Mouse (Mus musculus): ENCODE measurements at regions not wholly inside any gene's neighbourhood (a gene's known extent, or its start where the extent isn't known, plus 50 kb on each side); places are given as distances from the start of the nearest gene placed in this dataset.

GRCm38 (mm10) chr10:43712657-43713056, 134.6 kb downstream of the Cd24a start:
- no peaks in the 10 kb centered on the region for H3K36me3 ChIP-seq (ENCODE audit: insufficient read depth, low read length)
- TF ChIP-seq CTCF (IDR thresholded peaks at IDR 0.05; ENCODE audit: low read depth), result no peak
- no peaks in the 10 kb centered on the region for H3K4me1 ChIP-seq (ENCODE audit: insufficient read depth, low read length)
- no peak for DNase-seq (ENCODE audit: low spot score)
- no peak overlapping the region for H3K4me2 ChIP-seq (ENCODE audit: low read depth, low read length)
- H3K27ac ChIP-seq, result no peak overlapping the region
- H3K9me3 ChIP-seq (ENCODE audit: low read length), result no peaks in the 10 kb centered on the region
- no peak overlapping the region for H3K4me3 ChIP-seq (ENCODE audit: low read length)
- no peak overlapping the region for H3K9ac ChIP-seq (replicated peaks; ENCODE audit: low read length)
- no peaks in the 10 kb centered on the region for H3K27me3 ChIP-seq (ENCODE audit: insufficient read depth, low read length)
- no peak for ATAC-seq

GRCm38 (mm10) chr10:43718768-43719167, 140.7 kb downstream of the Cd24a start:
- Histone ChIP-seq H3K4me1 (ENCODE audit: insufficient read depth, low read length) (peaks cover 8% of the 10 kb centered on the region; the same call in 1 of the 2 replicates), H3K4me2 (ENCODE audit: low read depth, low read length) (no peak overlapping the region), H3K27me3 (ENCODE audit: insufficient read depth, low read length) (no peaks in the 10 kb centered on the region), H3K27ac (no peak overlapping the region), H3K36me3 (ENCODE audit: insufficient read depth, low read length) (no peaks in the 10 kb centered on the region), H3K4me3 (ENCODE audit: low read length) (no peak overlapping the region), H3K9ac (replicated peaks; ENCODE audit: low read length) (no peak overlapping the region), H3K9me3 (ENCODE audit: low read length) (no peaks in the 10 kb centered on the region)
- ATAC-seq, result no peak
- no peak for TF ChIP-seq CTCF (IDR thresholded peaks at IDR 0.05; ENCODE audit: low read depth)
- DNase-seq (ENCODE audit: low spot score), result no peak
- WGBS, result 69% methylated on average over 13 of the region's 13 CpGs

GRCm38 (mm10) chr10:43721356-43721755, 143.3 kb downstream of the Cd24a start:
- ATAC-seq (no peak), DNase-seq (ENCODE audit: low spot score) (no peak)
- no peaks in the 10 kb centered on the region for H3K9me3 ChIP-seq (ENCODE audit: low read length)
- WGBS, result 81% methylated on average over 4 of the region's 4 CpGs
- H3K36me3 ChIP-seq (ENCODE audit: insufficient read depth, low read length), result no peaks in the 10 kb centered on the region
- H3K4me1 ChIP-seq (ENCODE audit: insufficient read depth, low read length), result peaks cover 10% of the 10 kb centered on the region; the same call in 1 of the 2 replicates
- H3K27ac ChIP-seq, result no peak overlapping the region
- H3K9ac ChIP-seq (replicated peaks; ENCODE audit: low read length), result no peak overlapping the region
- H3K4me3 ChIP-seq (ENCODE audit: low read length), result no peak overlapping the region
- no peaks in the 10 kb centered on the region for H3K27me3 ChIP-seq (ENCODE audit: insufficient read depth, low read length)
- TF ChIP-seq CTCF (IDR thresholded peaks at IDR 0.05; ENCODE audit: low read depth), result no peak
- no peak overlapping the region for H3K4me2 ChIP-seq (ENCODE audit: low read depth, low read length)

GRCm38 (mm10) chr10:43722164-43722563, 144.1 kb downstream of the Cd24a start:
- H3K27ac ChIP-seq, result no peak overlapping the region
- DNase-seq (ENCODE audit: low spot score) (no peak), ATAC-seq (no peak)
- H3K4me2 ChIP-seq (ENCODE audit: low read depth, low read length), result no peak overlapping the region; the same call in 1 of the 2 replicates
- WGBS, result 0% methylated on average over 2 of the region's 3 CpGs
- no peaks in the 10 kb centered on the region for H3K27me3 ChIP-seq (ENCODE audit: insufficient read depth, low read length)
- no peaks in the 10 kb centered on the region for H3K36me3 ChIP-seq (ENCODE audit: insufficient read depth, low read length)
- peaks cover 10% of the 10 kb centered on the region; the same call in 1 of the 2 replicates for H3K4me1 ChIP-seq (ENCODE audit: insufficient read depth, low read length)
- no peaks in the 10 kb centered on the region for H3K9me3 ChIP-seq (ENCODE audit: low read length)
- no peak overlapping the region for H3K9ac ChIP-seq (replicated peaks; ENCODE audit: low read length)
- no peak for TF ChIP-seq CTCF (IDR thresholded peaks at IDR 0.05; ENCODE audit: low read depth)
- no peak overlapping the region for H3K4me3 ChIP-seq (ENCODE audit: low read length)

GRCm38 (mm10) chr10:43722711-43723614, 144.9 kb downstream of the Cd24a start:
- peaks cover 10% of the 10 kb centered on the region; the same call in 1 of the 2 replicates for H3K4me1 ChIP-seq (ENCODE audit: insufficient read depth, low read length)
- peak; percentile 50 for DNase-seq (ENCODE audit: low spot score)
- H3K36me3 ChIP-seq (ENCODE audit: insufficient read depth, low read length), result no peaks in the 10 kb centered on the region
- no peaks in the 10 kb centered on the region for H3K27me3 ChIP-seq (ENCODE audit: insufficient read depth, low read length)
- peak overlapping the region; percentile 32 for H3K4me3 ChIP-seq (ENCODE audit: low read length)
- no peak for TF ChIP-seq CTCF (IDR thresholded peaks at IDR 0.05; ENCODE audit: low read depth)
- peak; percentile 70; the same call in 1 of the 2 replicates for ATAC-seq
- no peaks in the 10 kb centered on the region for H3K9me3 ChIP-seq (ENCODE audit: low read length)
- H3K27ac ChIP-seq, result peak overlapping the region; percentile 15; the same call in 1 of the 2 replicates
- H3K4me2 ChIP-seq (ENCODE audit: low read depth, low read length), result peak overlapping the region; percentile 66
- WGBS, result 2% methylated on average over 23 of the region's 23 CpGs
- H3K9ac ChIP-seq (replicated peaks; ENCODE audit: low read length), result peak overlapping the region; percentile 28

- Histone ChIP-seq H3K9me3 (ENCODE audit: low read length) (no peaks in the 10 kb centered on the region), H3K27ac (peak overlapping the region; percentile 3; the same call in 1 of the 2 replicates), H3K27me3 (ENCODE audit: insufficient read depth, low read length) (no peaks in the 10 kb centered on the region), H3K4me3 (ENCODE audit: low read length) (peak overlapping the region; percentile 32), H3K36me3 (ENCODE audit: insufficient read depth, low read length) (no peaks in the 10 kb centered on the region), H3K4me1 (ENCODE audit: insufficient read depth, low read length) (peaks cover 10% of the 10 kb centered on the region; the same call in 1 of the 2 replicates), H3K9ac (replicated peaks; ENCODE audit: low read length) (peak overlapping the region; percentile 28), H3K4me2 (ENCODE audit: low read depth, low read length) (peak overlapping the region; percentile 66)
- DNase-seq (ENCODE audit: low spot score) (no peak), ATAC-seq (no peak)
- 2% methylated on average over 12 of the region's 12 CpGs for WGBS
- no peak for TF ChIP-seq CTCF (IDR thresholded peaks at IDR 0.05; ENCODE audit: low read depth)
Observed at GRCm38 (mm10) chr10:43723615-43723937, 145.5 kb downstream of the Cd24a start.

- H3K9ac ChIP-seq (replicated peaks; ENCODE audit: low read length), result no peak overlapping the region
- no peaks in the 10 kb centered on the region for H3K9me3 ChIP-seq (ENCODE audit: low read length)
- DNase-seq (ENCODE audit: low spot score) (no peak), ATAC-seq (no peak)
- H3K4me3 ChIP-seq (ENCODE audit: low read length), result no peak overlapping the region
- no peak for TF ChIP-seq CTCF (IDR thresholded peaks at IDR 0.05; ENCODE audit: low read depth)
- no peak overlapping the region for H3K4me2 ChIP-seq (ENCODE audit: low read depth, low read length)
- no peaks in the 10 kb centered on the region for H3K27me3 ChIP-seq (ENCODE audit: insufficient read depth, low read length)
- WGBS, result 91% methylated on average over 6 of the region's 6 CpGs
- no peak overlapping the region for H3K27ac ChIP-seq
- H3K36me3 ChIP-seq (ENCODE audit: insufficient read depth, low read length), result no peaks in the 10 kb centered on the region
- H3K4me1 ChIP-seq (ENCODE audit: insufficient read depth, low read length), result peaks cover 7% of the 10 kb centered on the region; the same call in 1 of the 2 replicates
Observed at GRCm38 (mm10) chr10:43727746-43728145, 149.7 kb downstream of the Cd24a start.
